Mouse (Mus musculus) right cerebral cortex, postnatal 4 days (tissue): Measurements from ENCODE around the gene Akap6.

Experiments
- DNase-seq: peaks from one replicate; pipeline ENCODE4 v3.0.0-alpha.2; 2022

Gene Akap6

DNA sequence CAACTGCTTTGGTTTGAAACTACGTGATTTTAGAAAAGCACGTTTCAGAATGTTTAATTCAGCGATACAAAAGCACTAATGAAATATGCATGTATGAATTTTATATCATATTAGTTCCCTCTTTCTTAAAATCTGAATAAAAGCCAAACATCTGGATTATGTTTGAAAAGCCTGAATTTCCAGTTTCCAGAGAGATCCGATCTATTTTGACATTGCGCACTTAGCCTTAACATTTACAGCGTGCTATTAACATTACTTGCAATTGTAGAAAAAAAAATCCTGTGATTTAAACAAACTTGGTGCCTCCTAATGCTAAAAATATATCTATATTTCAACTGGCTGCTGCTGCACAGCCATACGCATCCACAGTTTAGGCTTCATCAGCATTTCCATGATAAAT is 358.4 kb downstream of the Akap6 start:
- no peak for DNase-seq

DNA sequence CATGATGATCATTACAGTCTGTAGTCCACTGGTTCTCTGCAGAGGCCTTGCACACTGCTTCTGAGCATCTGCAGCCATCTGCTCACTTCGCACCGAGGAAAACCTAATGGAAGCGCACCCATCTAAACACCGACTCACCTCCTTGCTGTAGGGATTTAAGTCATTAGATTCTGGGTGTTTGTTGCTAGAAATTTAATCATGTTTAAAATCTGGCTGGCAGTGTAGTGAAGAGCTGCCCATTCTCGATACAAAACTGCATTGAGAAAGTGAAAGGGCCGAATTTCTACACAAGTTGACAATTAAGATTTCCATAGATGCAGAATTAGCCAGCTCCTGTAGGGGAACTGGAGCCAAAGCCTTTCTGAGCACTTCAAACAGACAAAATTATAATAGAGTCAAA is 361.7 kb downstream of the Akap6 start:
- DNase-seq = no peak

DNA sequence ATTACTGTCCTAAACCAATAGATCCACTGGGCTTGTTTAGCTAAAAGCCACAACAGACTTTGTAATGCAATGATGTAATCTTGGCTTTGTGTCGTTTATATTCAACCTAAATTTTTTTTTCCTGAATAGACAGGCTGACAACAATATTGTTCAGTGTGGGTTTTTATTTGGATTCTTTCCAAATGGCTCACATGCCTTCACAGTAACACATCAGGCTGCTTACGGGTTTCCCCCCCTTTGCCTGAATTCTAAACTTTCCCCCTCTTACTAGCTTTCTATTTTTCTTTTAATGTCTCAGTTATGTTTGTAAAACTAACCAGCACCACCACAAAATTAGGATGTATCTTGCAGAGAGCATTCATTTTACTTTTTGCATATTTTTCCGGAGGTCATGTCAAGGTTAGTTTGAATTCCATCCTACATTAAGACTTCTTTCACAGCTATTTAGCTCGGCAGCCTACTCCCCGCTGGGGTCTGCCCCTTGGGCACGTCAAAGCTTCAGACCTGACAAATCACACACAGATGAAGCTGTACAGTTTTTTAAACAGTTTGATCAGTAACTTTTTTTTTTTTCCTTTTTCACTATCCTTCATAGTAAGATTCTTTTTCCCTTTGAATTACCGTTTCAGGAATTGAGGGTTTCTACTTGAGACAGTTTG is 362.4 kb downstream of the Akap6 start:
- DNase-seq = no peak

DNA sequence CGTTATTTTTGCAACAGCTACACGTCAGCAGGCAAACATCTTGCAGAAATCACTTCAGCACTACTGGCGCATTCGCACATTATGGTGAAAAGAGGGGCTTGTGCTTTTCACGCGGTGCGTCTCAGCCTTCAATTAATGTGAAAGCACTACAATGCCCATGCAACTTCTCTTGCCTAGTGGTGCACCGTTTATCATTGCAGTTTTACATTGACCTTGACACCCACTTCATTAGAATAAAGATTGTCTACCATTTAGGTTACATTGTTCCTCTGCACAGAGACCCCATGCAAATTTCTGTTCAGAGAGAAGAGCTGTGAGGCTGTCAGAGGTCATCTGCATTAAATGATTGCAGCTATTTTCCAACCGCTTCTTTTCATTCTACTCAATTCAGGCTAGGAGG is 363.8 kb downstream of the Akap6 start:
- no peak for DNase-seq

DNA sequence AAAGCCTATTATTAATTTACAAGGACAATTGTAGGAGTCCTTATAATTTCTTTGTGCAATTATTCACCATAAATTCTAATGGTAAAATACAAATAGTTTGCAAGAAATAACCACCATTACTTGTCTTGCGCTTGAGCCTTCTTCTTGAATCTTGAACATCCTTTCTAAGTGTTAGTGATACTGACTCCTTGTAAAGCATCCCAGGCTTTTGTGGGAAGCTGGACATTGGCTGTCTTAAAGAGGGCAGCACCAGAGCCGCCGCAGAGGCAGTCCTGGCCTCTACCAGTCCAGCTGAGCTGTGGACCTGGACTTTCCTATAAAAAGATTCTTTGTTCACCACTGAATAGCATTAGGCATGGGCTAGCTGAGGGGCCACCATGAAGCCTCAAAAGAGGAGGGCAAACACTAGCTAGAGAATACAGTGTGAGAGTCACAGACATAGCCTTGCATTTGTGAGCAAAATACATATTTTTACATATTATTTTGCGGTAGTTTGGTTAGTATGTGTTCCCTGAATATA is 365.1 kb downstream of the Akap6 start:
- no peak for DNase-seq

DNA sequence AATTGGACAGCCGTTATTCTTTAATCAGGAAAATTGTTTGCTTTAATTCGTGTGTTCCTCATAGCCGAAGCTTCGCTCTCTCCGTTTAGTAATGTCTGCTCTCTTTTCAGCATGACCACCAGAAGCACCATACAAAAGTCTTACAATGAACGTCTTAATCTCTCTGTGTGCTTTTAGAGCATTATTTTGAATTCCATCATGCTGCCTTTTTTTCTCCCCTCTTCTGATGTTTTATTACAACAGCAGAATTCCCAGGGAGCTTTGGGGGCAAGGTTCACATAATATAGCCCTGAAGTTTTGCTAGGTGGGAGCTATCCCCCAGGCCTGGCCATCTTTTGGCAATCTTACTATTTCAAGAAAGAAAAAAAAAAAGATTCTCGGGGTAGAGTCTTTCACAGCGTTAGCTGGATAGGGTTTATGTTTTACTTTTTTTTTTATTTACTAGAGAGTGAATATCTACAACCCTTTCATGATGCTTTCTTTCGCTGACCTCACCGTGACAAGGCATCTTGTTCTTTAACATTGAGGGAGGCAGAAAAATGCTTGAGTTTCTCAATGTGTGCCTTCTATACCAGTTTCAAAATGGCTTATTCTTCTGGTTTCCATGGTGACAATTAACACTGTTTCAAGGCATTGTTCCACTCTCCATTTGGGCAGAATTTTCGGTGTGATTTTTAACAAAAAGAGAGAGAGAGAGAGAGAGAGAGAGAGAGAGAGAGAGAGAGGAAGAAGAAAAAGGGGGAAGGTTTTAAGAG is 366.0 kb downstream of the Akap6 start:
- no peak for DNase-seq

DNA sequence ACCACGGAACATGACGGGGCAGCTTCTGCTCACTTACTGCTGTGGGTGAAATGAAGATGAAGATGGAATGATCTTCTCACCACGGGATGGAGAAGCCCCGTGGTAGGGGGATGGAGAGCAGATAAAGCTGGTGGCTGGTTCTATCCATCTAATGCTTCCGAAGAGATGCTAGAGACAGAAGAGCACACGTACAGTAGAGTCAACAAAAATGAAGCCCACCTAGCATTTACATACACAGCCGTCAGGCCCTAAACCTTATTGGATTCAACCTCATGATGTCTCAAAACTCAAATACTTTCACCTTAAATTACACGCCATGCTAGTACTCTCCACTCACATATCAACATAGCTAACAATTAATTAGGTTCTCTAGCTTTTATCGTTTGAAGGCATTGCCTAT is 367.1 kb downstream of the Akap6 start:
- no peak for DNase-seq

DNA sequence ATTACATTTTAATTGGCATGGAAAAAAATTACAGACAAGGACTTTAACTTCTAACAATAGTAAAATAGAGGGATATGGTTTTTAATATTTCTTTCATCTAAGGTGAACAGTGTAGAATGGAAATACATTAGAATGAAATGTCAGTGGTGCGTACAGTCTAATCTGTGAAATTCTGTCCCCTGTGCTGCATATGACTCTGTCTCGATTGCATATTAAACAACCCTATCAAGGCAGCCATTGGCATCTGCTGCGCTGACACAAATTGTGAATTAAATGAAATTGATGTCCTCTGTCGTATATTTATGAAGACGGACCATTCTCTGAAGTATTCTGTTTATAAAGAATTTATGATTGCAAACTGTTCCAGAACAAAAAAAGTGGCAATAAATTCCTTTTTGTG is 371.7 kb downstream of the Akap6 start:
- DNase-seq = no peak

DNA sequence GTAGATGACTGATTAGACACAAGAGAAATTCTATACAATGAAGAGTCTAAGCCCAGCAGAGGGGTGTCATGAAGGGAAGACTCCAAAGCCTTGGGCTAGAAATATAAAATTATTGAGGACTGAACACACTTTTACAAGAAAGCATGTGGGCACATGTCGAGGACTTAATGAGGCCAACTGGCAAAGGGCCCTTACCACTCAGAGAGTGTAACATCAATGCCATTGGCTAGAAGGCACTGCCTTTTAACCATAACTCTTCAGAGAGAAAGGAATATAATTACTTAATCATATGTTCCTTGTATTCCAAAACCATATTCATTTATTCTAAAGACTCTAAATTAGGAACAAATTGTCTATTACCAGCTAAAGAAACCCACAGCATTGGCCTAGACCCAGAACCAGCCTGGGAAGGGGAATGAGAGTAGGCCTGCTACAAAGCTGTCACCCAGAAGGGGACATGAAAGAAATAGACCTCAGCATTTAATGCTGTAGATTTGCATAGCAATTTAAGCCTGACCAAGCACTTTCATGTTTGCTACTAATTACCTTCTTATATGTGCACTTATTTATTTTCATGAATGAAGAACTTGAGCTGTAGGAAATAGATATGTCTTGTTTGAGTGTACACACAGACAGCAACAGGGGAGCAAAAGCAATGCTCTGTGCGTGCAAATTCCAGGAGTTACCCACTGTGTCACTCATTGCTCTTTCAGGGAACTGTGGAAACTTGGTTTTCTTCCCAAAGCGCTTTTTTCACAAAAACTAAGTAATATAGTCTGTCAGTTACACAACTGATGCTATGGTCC is 377.6 kb downstream of the Akap6 start:
- no peak for DNase-seq

DNA sequence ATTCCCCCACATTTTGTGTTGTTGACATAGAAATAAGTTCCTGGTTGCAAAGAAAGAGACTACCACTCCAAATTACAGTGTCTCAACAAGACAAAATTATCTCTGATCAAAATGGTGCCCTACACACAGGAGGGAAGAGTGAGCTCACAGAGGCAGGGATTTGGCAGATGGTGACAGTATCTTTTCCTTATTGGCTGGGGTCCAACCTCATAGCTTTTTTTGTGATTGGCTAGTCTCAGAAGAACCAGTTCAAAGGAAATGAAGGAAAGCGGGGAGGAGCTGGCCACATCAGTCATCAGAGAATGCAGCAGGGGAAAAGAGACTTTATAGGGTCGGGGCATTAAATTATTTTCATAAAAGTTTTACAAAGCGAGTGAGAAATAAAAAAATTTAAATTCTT is 386.6 kb downstream of the Akap6 start:
- DNase-seq = no peak

DNA sequence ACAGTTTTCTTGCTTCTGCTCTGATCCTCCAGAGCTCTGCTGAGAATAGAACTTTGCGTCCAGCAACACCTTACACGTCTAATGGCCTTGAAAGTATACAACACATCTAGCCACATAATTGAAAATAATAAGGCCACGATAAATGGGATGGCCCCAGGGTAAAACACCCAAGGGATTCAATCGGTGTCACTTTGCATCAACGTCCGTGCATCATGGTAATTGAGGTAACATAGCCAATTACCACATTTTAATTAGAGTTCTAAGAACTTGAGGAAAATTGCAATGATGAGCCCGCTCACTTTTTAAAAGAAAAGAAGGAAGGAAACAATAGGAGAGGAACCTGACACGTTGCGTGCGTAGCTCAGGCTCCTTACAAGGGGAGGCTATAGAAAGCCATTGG is 413.1 kb downstream of the Akap6 start:
- DNase-seq = no peak

DNA sequence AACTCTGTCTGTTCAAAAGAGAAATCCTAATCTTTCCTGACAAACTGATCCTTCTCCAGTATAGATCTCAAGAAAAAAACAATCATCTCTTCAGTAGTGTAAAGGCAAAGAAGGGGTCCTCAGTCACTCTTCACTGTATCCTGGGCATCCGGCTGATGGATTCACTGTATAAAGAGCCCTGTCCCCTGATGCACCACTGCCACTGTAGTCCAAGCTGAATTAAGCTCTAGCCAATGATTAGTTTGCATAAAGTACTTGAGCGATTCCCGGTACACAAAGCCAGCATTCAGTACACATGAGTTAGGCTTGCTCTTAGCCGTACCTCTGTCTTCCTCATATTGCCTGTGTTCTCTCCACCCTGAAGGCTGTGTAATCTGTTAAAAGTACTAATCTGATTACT is 420.2 kb downstream of the Akap6 start:
- no peak for DNase-seq

DNA sequence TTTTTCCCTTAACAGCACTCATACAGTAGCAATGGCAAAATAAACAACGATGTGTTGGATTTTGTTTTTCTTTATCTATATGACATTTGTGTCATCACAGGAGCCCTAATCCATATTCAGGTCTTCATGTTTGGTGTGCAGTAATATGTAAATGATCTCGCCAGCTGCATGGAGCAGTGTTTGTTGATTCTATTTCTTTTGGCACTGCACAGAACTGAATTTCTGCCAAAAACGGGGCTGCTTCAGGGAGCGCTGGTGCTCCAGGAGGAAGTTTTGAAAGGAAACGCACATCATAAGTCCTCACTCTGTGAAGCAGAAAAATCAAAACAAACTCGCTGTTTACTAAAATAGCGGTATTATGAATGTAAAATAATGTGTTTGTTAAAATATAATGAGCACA is 424.9 kb downstream of the Akap6 start:
- DNase-seq = peak; percentile 32

DNA sequence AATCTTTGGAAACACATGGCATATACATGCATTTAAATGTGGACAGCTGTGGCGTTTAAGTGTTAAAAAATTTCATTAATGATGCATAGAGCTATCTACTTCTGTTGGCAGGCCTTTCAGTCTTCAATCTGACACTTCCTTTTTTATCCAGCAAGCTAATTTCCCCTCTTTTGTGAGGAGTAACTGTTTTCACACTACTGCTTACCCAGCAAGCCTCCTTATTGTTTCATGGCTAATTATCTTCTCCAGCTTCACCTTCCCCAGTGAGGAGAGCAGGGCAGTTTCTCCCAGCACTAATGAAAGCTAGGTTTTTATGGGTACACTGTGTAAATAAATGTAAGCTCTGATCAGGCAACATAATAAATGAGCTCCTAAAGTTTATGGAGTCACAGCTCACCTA is 425.5 kb downstream of the Akap6 start:
- DNase-seq = no peak

DNA sequence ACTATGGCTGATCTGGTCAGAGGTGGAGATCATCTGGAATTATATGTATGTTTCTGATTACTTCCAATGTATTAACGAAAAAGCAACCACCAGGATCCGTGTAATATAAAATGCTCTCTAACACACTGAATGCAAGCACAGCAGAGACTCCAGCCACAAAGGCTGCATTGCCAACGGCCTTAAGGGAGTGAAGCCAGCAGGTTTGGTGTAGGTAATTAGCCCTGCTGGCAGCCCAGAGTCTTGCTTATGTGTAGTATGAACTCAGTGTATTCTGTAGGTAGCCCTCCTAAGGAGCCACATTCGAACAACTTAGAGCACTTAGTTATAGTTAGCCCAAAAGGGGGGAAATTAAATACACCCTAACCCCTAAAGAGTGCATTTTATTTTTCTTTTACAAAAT is 426.1 kb downstream of the Akap6 start:
- no peak for DNase-seq

DNA sequence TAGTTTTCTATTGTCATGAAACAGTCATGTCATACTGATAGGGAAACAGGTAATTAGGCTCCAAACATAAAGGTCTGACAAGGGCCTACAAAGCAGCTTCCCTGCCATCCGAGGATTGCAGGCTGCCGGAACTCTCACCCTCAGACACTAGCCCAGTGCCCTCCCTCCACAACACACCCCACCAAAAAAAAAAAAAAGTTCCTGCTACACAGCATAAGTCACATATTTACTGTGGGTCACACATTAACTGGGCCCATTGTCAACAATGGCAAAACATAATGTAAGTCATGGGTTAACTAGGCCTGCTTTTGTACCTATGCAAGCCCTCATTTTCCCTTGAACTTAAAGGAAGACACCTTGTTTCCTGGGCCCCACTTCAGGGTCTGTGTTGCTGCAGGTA is 435.0 kb downstream of the Akap6 start:
- DNase-seq = no peak

DNA sequence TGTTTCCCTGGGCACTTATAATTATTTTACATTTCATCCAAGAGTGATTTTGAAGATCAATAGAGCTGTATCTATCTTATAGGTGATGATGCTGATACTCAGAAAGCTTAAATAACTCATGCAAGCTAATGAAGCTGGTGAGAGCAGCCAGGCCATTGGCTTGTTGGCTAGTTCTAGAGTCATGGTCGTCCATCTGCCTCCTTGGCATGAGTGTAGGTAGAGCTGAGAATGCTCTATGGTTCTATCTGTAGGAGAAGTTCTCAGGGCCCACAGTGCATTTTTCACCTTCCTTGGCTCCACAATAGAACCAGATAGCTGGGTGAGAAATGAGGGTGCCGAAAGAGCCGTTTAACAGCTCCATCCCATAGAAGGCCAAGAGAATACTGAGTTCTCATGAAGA is 438.1 kb downstream of the Akap6 start:
- DNase-seq = no peak

DNA sequence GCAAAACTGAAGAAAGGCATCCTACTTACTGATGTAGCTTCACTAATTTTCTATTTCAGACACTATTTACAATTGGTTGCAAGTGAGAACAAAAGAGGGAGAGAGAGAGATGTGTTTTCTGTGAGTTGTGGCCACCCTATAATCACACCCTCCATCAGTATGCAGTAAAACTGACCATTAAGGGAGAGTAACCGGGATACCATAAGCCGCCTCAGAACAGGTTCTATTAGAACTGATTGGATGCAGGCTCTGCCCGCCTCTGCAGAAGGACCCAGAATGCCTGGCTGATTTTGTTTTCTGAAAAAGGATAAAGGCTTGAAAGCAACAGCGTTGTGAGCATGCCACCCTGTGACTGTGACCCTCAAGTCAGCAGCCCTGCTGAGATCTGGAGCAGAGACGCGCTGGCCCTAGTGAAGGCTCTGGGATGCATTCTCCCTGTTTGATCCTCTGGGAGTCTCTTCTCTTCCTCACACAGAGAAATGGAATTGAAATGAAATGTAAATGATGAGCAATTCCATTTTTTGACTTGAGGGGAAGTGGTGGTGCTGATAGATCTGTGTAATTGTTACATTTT is 445.0 kb downstream of the Akap6 start:
- DNase-seq = no peak

DNA sequence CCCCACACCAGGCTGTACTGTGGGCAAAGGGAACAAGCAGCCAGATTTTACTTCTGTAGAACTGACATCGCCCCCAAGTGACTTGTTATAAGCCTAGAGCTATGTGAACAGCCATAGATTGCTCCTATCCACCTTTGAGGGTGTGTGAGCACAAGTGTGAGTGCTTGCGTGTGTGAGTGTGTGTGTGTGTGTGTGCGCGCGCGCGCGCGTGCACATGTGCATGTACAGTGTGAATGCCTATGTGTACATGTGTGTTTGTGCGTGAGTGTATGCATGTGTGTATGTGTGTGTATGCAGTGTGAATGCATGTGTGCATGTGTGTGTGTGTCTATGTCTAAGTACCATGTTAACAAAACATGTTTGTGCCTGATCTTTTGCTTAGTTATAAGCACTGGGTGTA is 445.6 kb downstream of the Akap6 start:
- DNase-seq = no peak

DNA sequence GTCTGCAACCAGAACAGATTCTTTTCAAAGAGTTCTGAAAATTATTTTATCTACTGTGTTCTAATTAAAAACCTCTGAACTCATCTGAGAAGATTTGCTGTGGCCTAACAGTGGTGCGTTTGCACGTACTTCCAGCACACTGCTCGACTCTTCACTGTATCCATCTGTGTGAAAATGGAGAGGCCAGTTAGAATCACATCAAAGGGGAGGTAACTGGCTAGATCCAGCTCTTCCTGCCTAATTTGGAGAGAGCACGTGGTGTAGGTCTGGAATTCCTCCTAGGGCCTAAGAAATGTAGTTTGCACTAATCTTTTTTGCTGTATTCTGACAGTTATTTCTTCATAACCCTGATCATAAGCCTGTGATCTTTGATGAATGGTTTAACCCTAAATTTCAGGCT is 446.3 kb downstream of the Akap6 start:
- no peak for DNase-seq

DNA sequence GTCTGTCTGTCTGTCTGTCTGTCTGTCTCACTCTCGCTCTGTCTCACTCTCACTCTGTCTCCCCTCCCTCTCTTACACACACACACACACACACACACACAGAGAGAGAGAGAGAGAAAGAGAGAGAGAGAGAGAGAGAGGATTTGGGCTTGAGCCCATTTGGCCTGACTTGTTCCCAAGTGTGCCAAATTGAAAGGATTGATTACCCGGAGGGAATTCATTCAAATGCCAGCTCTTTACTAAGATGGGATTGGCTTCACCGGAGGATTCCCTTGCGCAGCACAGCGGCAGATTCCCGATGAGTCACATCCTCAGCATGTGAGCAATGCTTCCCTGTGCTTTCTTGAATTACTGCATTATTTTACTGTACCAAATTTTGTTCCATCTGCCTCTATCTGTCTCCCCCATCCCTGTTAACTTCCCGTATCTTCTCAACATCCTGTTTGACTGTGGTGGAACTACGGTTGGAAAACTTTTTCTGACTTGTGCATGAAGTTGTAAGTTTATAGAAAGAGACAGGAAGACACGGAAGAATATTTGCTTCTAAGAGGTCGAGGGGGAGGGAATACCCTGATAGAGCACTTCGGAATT is 447.4 kb downstream of the Akap6 start:
- peak; percentile 22 for DNase-seq

DNA sequence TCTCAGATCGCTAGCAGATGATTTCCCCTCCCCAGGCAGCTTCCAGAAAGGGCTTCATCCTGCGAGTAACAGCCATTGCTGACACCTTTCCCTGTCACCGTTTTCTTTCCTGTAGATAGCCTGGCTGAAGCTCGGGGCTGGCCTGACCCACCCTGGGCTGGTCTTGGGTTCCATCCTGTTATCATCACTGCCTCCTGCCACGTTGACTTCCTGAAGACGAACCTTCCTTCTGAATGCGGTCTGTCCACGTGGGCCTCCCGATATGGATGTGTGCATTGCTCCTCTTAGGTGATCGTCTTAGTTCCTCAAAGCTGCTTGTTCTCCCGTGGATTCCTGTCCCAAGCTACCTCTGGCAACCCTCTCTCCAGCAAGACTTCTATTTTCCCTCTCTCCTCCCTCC is 448.5 kb downstream of the Akap6 start:
- no peak for DNase-seq
